Mouse (Mus musculus): ENCODE data around the gene Ppp1ca. TPM values are rescaled to one million over a fixed set of nuclear protein-coding genes. Genes with fewer than 3 reads are reported as not detected.

The Ppp1ca gene
- polyA plus RNA-seq, 1 experiment from 2014 or later = 425 TPM

GRCm38 (mm10) chr19:4155223-4156072 is 36.4 kb upstream of the Ppp1ca start:
- H3K9ac ChIP-seq = 0 out of 2 replicates have a peak overlapping the region, but pooled peaks have one; percentile 15
- H3K9me3 ChIP-seq (replicated peaks) = no peaks in the 10 kb centered on the region
- peaks cover 81% of the 10 kb centered on the region for H3K36me3 ChIP-seq (replicated peaks)
- H3K4me1 ChIP-seq (replicated peaks) = peaks cover 28% of the 10 kb centered on the region
- ATAC-seq (ENCODE audit: insufficient read depth) = no peak
- H3K27ac ChIP-seq (replicated peaks) = 0 out of 2 replicates have a peak overlapping the region, but pooled peaks have one; percentile 22
- 47% methylated on average over 6 of the region's 6 CpGs for WGBS (ENCODE audit: insufficient replicate concordance)
- peak overlapping the region; percentile 22; the same call in 1 of the 2 replicates for H3K4me3 ChIP-seq (replicated peaks)
- no peaks in the 10 kb centered on the region for H3K27me3 ChIP-seq
- H3K4me2 ChIP-seq = peak overlapping the region; percentile 37

GRCm38 (mm10) chr19:4156073-4156579 is 35.7 kb upstream of the Ppp1ca start:
- no peak for ATAC-seq (ENCODE audit: insufficient read depth)
- Histone ChIP-seq H3K9ac (no peak overlapping the region), H3K27me3 (no peaks in the 10 kb centered on the region), H3K9me3 (replicated peaks) (no peaks in the 10 kb centered on the region), H3K4me3 (replicated peaks) (no peak overlapping the region), H3K36me3 (replicated peaks) (peaks cover 80% of the 10 kb centered on the region), H3K4me2 (0 out of 2 replicates have a peak overlapping the region, but pooled peaks have one; percentile 37), H3K4me1 (replicated peaks) (peaks cover 33% of the 10 kb centered on the region), H3K27ac (replicated peaks) (0 out of 2 replicates have a peak overlapping the region, but pooled peaks have one; percentile 22)
- 71% methylated on average over 20 of the region's 20 CpGs for WGBS (ENCODE audit: insufficient replicate concordance)

GRCm38 (mm10) chr19:4156771-4157170 is 35.1 kb upstream of the Ppp1ca start:
- Histone ChIP-seq H3K9me3 (replicated peaks) (no peaks in the 10 kb centered on the region), H3K27ac (replicated peaks) (no peak overlapping the region), H3K27me3 (no peaks in the 10 kb centered on the region), H3K4me1 (replicated peaks) (peaks cover 37% of the 10 kb centered on the region), H3K9ac (no peak overlapping the region), H3K36me3 (replicated peaks) (peaks cover 81% of the 10 kb centered on the region), H3K4me2 (no peak overlapping the region), H3K4me3 (replicated peaks) (no peak overlapping the region)
- WGBS (ENCODE audit: insufficient replicate concordance) = 81% methylated on average over 12 of the region's 12 CpGs
- no peak for ATAC-seq (ENCODE audit: insufficient read depth)

- peaks cover 46% of the 10 kb centered on the region for H3K4me1 ChIP-seq (replicated peaks)
- ATAC-seq (ENCODE audit: insufficient read depth) = no peak
- no peak overlapping the region for H3K27ac ChIP-seq (replicated peaks)
- no peaks in the 10 kb centered on the region for H3K27me3 ChIP-seq
- no peak overlapping the region for H3K9ac ChIP-seq
- H3K36me3 ChIP-seq (replicated peaks) = peaks cover 63% of the 10 kb centered on the region
- 91% methylated on average over 8 of the region's 8 CpGs for WGBS (ENCODE audit: insufficient replicate concordance)
- no peak overlapping the region for H3K4me3 ChIP-seq (replicated peaks)
- H3K9me3 ChIP-seq (replicated peaks) = no peaks in the 10 kb centered on the region
- no peak overlapping the region for H3K4me2 ChIP-seq
Measured at GRCm38 (mm10) chr19:4159049-4159448, 32.8 kb upstream of the Ppp1ca start.

- peaks cover 51% of the 10 kb centered on the region for H3K4me1 ChIP-seq (replicated peaks)
Measured at GRCm38 (mm10) chr19:4162646-4163542, 29.0 kb upstream of the Ppp1ca start, which contains the start of gene Rps6kb2. TSS of gene Rps6kb2 (minus strand) at chr19:4163354.

GRCm38 (mm10) chr19:4163543-4163887 is 28.4 kb upstream of the Ppp1ca start:
- H3K4me2 ChIP-seq = peak overlapping the region; percentile 83
- WGBS (ENCODE audit: insufficient replicate concordance) = 30% methylated on average over 4 of the region's 4 CpGs
- H3K4me1 ChIP-seq (replicated peaks) = peaks cover 54% of the 10 kb centered on the region
- no peaks in the 10 kb centered on the region for H3K27me3 ChIP-seq
- ATAC-seq (ENCODE audit: insufficient read depth) = 0 out of 2 replicates have a peak, but pooled peaks have one; percentile 8
- H3K27ac ChIP-seq (replicated peaks) = peak overlapping the region; percentile 74
- H3K9ac ChIP-seq = peak overlapping the region; percentile 74
- H3K9me3 ChIP-seq (replicated peaks) = no peaks in the 10 kb centered on the region
- H3K4me3 ChIP-seq (replicated peaks) = peak overlapping the region; percentile 76
- H3K36me3 ChIP-seq (replicated peaks) = peaks cover 31% of the 10 kb centered on the region

More at GRCm38 (mm10) chr19:4162646-4163542, 29.0 kb upstream of the Ppp1ca start, which contains the start of gene Rps6kb2:
- H3K9me3 ChIP-seq (replicated peaks) = no peaks in the 10 kb centered on the region
- H3K9ac ChIP-seq = peak within 1 kb of the TSS; percentile 74
- peak within 1 kb of the TSS; percentile 83 for H3K4me2 ChIP-seq
- peak within 1 kb of the TSS; percentile 74 for H3K27ac ChIP-seq (replicated peaks)
- no peaks in the 10 kb centered on the region for H3K27me3 ChIP-seq
- H3K36me3 ChIP-seq (replicated peaks) = peaks cover 37% of the 10 kb centered on the region
- 6% methylated on average over 42 of the region's 42 CpGs for WGBS (ENCODE audit: insufficient replicate concordance)
- H3K4me3 ChIP-seq (replicated peaks) = peak within 1 kb of the TSS; percentile 76
- ATAC-seq (ENCODE audit: insufficient read depth) = peak; percentile 77

GRCm38 (mm10) chr19:4164100-4164499 is 27.8 kb upstream of the Ppp1ca start:
- peak overlapping the region; percentile 74 for H3K27ac ChIP-seq (replicated peaks)
- peaks cover 60% of the 10 kb centered on the region for H3K4me1 ChIP-seq (replicated peaks)
- peaks cover 25% of the 10 kb centered on the region for H3K36me3 ChIP-seq (replicated peaks)
- H3K9me3 ChIP-seq (replicated peaks) = no peaks in the 10 kb centered on the region
- no peak for ATAC-seq (ENCODE audit: insufficient read depth)
- H3K27me3 ChIP-seq = no peaks in the 10 kb centered on the region
- 72% methylated on average over 3 of the region's 3 CpGs for WGBS (ENCODE audit: insufficient replicate concordance)
- H3K9ac ChIP-seq = no peak overlapping the region
- no peak overlapping the region; the same call in 1 of the 2 replicates for H3K4me2 ChIP-seq
- no peak overlapping the region for H3K4me3 ChIP-seq (replicated peaks)

GRCm38 (mm10) chr19:4164721-4165120 is 27.1 kb upstream of the Ppp1ca start:
- no peak overlapping the region for H3K9ac ChIP-seq

GRCm38 (mm10) chr19:4166678-4167476 is 25.0 kb upstream of the Ppp1ca start:
- Histone ChIP-seq H3K36me3 (replicated peaks) (0 out of 2 replicates have a peak, but pooled peaks cover under 1% of the 10 kb centered on the region), H3K9me3 (replicated peaks) (no peaks in the 10 kb centered on the region), H3K4me2 (no peak overlapping the region), H3K27ac (replicated peaks) (no peak overlapping the region), H3K27me3 (peaks cover 3% of the 10 kb centered on the region; the same call in 1 of the 2 replicates), H3K4me1 (replicated peaks) (peaks cover 74% of the 10 kb centered on the region), H3K9ac (no peak overlapping the region), H3K4me3 (replicated peaks) (no peak overlapping the region)
- WGBS (ENCODE audit: insufficient replicate concordance) = 63% methylated on average over 9 of the region's 9 CpGs
- ATAC-seq (ENCODE audit: insufficient read depth) = no peak

More at GRCm38 (mm10) chr19:4164721-4165120, 27.1 kb upstream of the Ppp1ca start:
- Histone ChIP-seq H3K4me3 (replicated peaks) (no peak overlapping the region), H3K4me1 (replicated peaks) (peaks cover 64% of the 10 kb centered on the region), H3K27ac (replicated peaks) (peak overlapping the region; percentile 74), H3K4me2 (no peak overlapping the region), H3K36me3 (replicated peaks) (peaks cover 19% of the 10 kb centered on the region), H3K9me3 (replicated peaks) (no peaks in the 10 kb centered on the region), H3K27me3 (no peaks in the 10 kb centered on the region)
- WGBS (ENCODE audit: insufficient replicate concordance) = 56% methylated on average over 2 of the region's 2 CpGs
- no peak for ATAC-seq (ENCODE audit: insufficient read depth)

- Histone ChIP-seq H3K27ac (replicated peaks) (peak overlapping the region; percentile 70), H3K4me1 (replicated peaks) (peaks cover 57% of the 10 kb centered on the region), H3K27me3 (peaks cover 6% of the 10 kb centered on the region), H3K36me3 (replicated peaks) (no peaks in the 10 kb centered on the region), H3K4me2 (peak overlapping the region; percentile 89), H3K4me3 (replicated peaks) (peak overlapping the region; percentile 58), H3K9ac (peak overlapping the region; percentile 71), H3K9me3 (replicated peaks) (no peaks in the 10 kb centered on the region)
- peak; percentile 92 for ATAC-seq (ENCODE audit: insufficient read depth)
- WGBS (ENCODE audit: insufficient replicate concordance) = under 1% methylated on average over 43 of the region's 43 CpGs
Measured at GRCm38 (mm10) chr19:4169378-4169784, 22.5 kb upstream of the Ppp1ca start.

Measured in liver, embryonic 15.5 days (tissue).